Mouse (Mus musculus) erythroblast, adult 5-6 weeks (primary cell): ENCODE data around the gene Tgif2. TPM values are rescaled to one million over a fixed set of nuclear protein-coding genes. Genes with fewer than 3 reads are reported as not detected.
"Not testable (repeated sequence)": the region's sequence is repeated elsewhere in the genome, so short reads cannot be mapped to it uniquely, and the experiment has no call there.

Experiments
- ATAC-seq: replicated peaks from 2 replicates; pipeline ENCODE4 v1.8.0; 2016; ENCODE audit warnings: moderate number of reproducible peaks, mild to moderate bottlenecking, moderate TSS enrichment, inconsistent platforms; ENCODE audit not compliant: poor library complexity, low FRiP score, severe bottlenecking
- total RNA-seq, 2 experiments: library from RNA; stranded (forward) in 1 of 2; stranded (reverse) in 1 of 2; fragments of 150-400 nt in 1 of 2; fragments of 200-764, 138-1000 nt in 1 of 2; gene quantifications; 2 replicates each; pipeline versions ENCODE4 v1.2.3 to v1.2.4; 2015 to 2017; ENCODE audit warnings: low replicate concordance in 2 of 2

The Tgif2 gene
- total RNA-seq, 2 experiments from 2014 or later, result 0.77 to 2.9 TPM

- peak; percentile 51; the same call in 1 of the 2 replicates for ATAC-seq
These were observed 2.3 kb downstream of the Tgif2 start for GRCm38 (mm10) chr2:156841841-156842706.

DNA sequence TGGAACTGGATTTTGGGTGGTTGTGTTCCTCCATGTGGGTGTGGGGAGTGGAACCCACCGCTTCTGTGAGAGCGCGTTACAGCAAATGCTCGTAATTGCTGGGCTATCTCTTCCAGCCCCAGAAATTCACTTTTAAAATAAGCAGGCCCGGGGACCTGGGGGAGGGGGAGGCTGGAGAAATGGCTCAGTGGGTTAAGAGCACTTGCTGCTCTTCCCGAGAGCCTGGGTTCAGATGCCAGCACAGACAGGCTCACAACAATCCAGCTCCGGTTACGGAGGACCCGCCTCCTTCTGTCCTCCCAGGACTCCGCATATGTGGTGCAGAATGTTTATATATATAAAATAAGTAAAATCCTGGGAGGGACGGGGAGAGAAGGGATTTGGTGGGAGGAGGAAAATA, 2.9 kb downstream of the Tgif2 start:
- no peak for ATAC-seq

DNA sequence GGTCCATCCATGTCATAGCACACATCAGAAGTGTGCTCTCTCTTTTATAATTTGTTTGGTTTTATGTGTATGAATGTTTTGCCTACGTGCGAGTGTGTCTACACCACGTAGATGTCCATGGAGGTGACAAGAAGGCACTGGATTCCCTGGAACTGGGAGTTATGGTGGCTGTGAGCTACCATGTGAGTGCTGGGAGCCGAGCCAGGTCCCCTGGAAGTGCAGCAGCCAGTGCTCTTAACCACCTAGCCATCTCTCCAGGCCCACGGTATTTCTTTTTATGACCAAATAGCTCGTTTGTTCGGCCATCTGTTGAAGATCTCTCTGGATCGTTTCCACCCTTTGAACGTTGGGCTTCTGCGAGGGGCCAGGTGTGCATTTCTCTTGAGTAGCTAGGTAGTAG, 3.5 kb downstream of the Tgif2 start:
- ATAC-seq, result no peak

GRCm38 (mm10) chr2:156844715-156845114, 4.9 kb downstream of the Tgif2 start:
- no peak for ATAC-seq

GRCm38 (mm10) chr2:156847653-156848052, 7.8 kb downstream of the Tgif2 start:
- ATAC-seq, result no peak

GRCm38 (mm10) chr2:156848526-156849182, 8.8 kb downstream of the Tgif2 start:
- ATAC-seq, result no peak

GRCm38 (mm10) chr2:156850505-156850904, 10.7 kb downstream of the Tgif2 start:
- no peak for ATAC-seq

- not testable (repeated sequence) for ATAC-seq
These were observed 13.8 kb downstream of the Tgif2 start for GRCm38 (mm10) chr2:156853584-156853983.

DNA sequence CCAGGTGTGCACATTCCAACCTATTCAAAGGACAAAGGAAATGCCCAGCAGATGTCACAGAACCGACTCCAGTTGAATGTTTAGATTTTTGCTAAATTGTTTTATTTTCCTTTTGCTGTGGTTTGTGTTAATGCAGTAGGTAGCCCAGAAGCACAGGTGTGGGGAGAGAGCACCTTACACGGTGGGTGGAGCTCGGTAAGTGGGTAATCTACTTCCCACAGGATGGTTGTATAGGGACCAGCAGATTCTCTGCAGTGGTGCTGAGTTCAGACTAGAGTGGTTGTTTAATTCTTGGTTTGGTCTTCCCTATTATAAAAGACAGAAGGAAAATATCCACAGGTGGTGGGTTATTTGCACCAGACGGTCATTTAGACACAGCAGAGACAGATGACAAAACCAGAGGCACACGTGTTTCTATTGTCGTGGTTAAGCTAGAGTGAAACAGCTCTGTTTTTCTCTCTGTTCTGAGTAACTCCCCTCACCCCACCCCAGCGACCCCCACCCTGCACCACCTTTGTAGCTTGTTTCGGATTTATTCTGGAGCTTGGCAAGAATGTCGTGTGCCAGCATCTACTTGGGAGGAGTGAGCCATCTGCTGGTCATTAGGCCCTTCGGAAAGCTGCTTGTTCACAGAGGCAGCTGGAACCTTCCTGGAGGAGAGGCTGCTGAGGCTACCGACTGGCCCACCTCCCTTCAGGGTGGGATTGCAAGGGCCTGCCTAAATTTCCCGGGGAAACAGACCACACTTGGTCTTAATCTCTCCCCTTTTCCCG, 14.4 kb downstream of the Tgif2 start:
- not testable (repeated sequence) for ATAC-seq

- ATAC-seq, result no peak
These were observed 16.5 kb downstream of the Tgif2 start for GRCm38 (mm10) chr2:156856311-156856710.

- ATAC-seq, result no peak
These were observed 17.6 kb downstream of the Tgif2 start for GRCm38 (mm10) chr2:156857385-156857791.

DNA sequence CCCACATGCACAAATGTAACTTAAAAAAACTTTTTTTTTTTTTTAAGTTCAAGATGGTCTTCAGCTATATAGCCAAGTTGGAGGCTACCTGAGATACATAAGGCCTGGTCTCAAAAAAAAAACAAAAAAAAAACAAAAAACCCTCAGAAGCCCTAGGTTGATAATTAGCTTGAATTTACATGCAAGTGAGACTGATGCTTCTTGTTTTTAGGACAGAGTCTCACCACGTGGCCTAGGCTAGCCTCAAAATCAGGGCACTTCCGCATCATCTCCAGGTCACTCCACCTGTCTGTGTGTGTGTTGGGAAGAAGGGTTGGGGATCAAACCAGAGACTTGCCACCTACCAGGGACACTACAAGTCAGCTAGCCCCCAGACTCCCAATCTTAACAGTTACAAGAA, 18.0 kb downstream of the Tgif2 start, which contains the start of gene 4930518I15Rik:
Gene 4930518I15Rik, minus strand, starts transcription at position 112 of the 400 bp plus-strand sequence.
- ATAC-seq, result no peak

GRCm38 (mm10) chr2:156858671-156859070, 18.9 kb downstream of the Tgif2 start:
- no peak for ATAC-seq

DNA sequence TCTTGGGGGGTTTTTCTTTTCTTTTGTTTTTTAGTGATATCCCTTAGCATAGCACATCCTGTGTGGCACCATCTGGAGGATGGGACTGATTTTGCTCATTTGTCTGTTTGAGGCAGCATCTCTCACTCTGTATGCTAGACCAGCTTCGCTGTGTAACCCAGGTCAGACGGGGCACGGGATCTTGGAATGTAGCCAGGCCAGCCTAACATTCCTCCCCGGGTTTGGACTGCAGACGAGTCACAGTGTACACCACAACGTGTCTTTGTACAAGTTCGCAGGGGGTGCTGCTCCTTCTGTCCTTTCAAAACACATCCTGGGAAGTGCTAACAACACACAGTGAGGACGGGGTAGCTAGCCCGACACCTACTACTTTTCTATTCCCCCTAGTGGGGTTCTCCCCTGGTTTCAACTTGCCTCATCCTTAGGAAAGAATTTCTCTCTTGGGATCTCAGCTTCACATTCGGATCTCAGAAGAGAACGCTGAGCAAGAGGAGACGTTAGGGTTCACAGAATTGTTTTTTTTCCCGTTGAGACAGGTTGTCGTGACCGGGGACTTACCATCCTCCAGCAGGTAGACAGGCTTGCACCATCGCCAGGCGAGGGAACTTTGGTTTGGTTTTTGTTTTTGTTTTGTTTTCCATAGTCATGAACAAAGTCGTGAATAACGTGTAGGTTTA, 22.4 kb downstream of the Tgif2 start:
- ATAC-seq, result peak; percentile 49

DNA sequence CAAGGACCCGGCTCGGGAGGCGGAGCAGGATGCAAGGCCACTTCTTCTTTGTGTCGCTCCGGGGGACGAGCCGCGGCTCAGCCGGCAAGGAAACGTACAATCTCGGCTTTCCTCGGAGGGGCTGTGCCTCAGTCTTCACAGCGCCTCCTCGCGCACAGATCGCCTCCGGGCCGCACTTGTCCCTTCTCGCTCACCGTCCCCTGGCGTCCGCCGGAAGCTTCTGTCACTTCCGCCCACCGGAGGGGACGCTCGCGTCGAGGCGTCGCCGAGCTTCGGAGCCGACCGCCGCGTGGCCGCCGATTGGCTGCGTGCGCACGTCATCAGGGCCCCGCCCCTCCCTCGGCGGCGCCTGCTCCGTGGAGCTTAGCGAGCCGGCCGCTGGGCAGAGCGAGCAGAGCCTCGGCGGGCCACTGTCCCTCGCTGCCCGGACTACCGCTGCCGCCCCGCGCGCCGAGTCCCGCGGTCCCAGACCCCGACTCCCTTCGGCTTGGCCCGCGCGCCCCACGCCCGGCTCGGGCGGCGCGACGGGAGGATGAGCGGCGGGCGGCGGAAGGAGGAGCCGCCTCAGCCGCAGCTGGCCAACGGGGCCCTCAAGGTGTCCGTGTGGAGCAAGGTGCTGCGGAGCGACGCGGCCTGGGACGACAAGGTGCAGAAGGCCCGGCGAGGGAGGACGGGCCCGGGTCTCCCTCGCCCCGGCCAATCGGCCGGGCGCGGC, 23.1 kb downstream of the Tgif2 start, which contains the start of gene Rab5if:
Gene Rab5if, plus strand, starts transcription at position 357 of the 715 bp plus-strand sequence.
- ATAC-seq, result peak; percentile 89

GRCm38 (mm10) chr2:156863487-156864160, 23.8 kb downstream of the Tgif2 start:
- peak; percentile 52 for ATAC-seq

DNA sequence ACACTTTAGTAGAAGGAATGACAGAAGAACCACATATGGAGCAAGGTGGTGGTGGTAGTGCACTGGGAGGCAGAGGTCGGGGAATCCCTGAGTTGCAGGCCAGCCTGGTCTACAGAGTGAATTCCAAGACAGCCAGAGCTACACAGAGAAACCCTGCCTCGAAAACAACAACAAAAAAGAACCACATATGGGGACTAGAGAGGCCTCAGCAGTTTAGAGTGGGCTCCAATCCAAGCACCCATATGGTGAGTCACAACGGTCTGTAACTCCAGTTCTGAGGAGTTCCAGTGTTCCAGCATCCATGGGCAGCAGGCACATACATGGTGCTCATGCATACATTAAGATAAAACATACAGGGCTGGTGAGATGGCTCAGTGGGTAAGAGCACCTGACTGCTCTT, 24.7 kb downstream of the Tgif2 start:
- no peak for ATAC-seq

- no peak for ATAC-seq
These were observed 29.2 kb downstream of the Tgif2 start for GRCm38 (mm10) chr2:156868994-156869393.
